Mouse (Mus musculus) spleen, adult 2 months (tissue): ENCODE measurements at regions not wholly inside any gene's neighbourhood (a gene's known extent, or its start where the extent isn't known, plus 50 kb on each side); places are given as distances from the start of the nearest gene placed in this dataset.

ENCODE experiments used
- DNase-seq, 2 experiments: peaks; one replicate each; pipeline versions ENCODE4 v3.0.0 to v3.0.0-alpha.2; 2012 to 2021; ENCODE audit warnings: low spot score in 2 of 2, low read depth in 1 of 2
- H3K27ac ChIP-seq: fragments of 200-500 bp; 2 replicates; pipeline ENCODE4 v1.5.1; 2012; ENCODE audit warnings: low read length, inconsistent platforms; ENCODE audit not compliant: insufficient read depth
- H3K27me3 ChIP-seq: fragments of 200-500 bp; 2 replicates; pipeline ENCODE4 v1.6.1; 2012; ENCODE audit warnings: mild to moderate bottlenecking, moderate library complexity, low read length, inconsistent platforms; ENCODE audit not compliant: control insufficient read depth, insufficient read depth
- H3K36me3 ChIP-seq: fragments of 200-500 bp; 2 replicates; pipeline ENCODE4 v1.6.1; 2012; ENCODE audit warnings: mild to moderate bottlenecking, low read length, inconsistent platforms; ENCODE audit not compliant: control insufficient read depth, insufficient read depth
- H3K4me1 ChIP-seq: fragments of 200-500 bp; 2 replicates; pipeline ENCODE4 v1.6.1; 2011; ENCODE audit warnings: inconsistent platforms; ENCODE audit not compliant: control insufficient read depth, insufficient read depth, insufficient read length
- H3K4me3 ChIP-seq: fragments of 200-500 bp; 2 replicates; pipeline ENCODE4 v1.5.1; 2011; ENCODE audit warnings: mild to moderate bottlenecking, inconsistent platforms; ENCODE audit not compliant: insufficient read depth, insufficient read length; ENCODE audit errors: extremely low read depth
- CTCF ChIP-seq: fragments of 200-500 bp; IDR thresholded peaks from 2 replicates; pipeline ENCODE4 v1.5.1; 2011; ENCODE audit warnings: mild to moderate bottlenecking, inconsistent platforms; ENCODE audit not compliant: insufficient read depth, insufficient read length, insufficient replicate concordance; ENCODE audit errors: extremely low read depth
- POLR2A ChIP-seq: fragments of 200-500 bp; IDR thresholded peaks from 2 replicates; pipeline ENCODE4 v1.6.1; 2011; ENCODE audit warnings: low read depth, low read length, inconsistent platforms
- WGBS: fragments of 180-500 bp; shearing (Covaris S2); methylation state at CpG from one replicate; pipeline ENCODE4 v1.1.7; 2018; 5-methylcytosine and 5-hydroxymethylcytosine counted together

DNA sequence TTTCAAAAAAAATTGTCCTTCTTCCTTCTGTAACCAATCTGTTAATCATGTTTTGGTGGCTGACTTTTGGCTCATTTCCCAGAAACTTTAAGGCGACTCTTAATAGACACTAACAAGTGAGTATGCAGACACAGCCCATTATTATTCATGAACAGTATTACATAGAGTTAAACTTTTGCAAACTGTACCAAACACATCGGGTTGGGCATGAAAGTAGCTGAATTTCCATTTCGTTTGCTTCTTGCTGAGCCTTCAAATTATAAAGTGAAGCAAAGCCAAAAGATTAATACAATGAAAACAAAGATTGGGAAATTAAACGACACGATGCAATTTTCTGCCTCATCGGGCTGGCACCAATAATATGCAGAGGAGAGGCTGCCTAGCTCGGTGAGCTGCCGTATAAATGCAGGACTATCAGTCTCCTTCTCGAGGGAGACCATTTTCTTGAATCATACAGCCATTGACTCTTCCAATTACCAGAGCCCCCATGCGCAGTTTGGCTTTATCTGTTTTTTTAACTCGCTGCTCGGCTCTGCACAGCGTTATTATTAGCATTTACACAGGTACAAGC, 311.8 kb downstream of the Hace1 start:
- H3K36me3 ChIP-seq, result no peaks in the 10 kb centered on the region
- no peaks in the 10 kb centered on the region for H3K4me1 ChIP-seq
- no peak overlapping the region for H3K27ac ChIP-seq
- WGBS, result 84% methylated on average over 13 of the region's 13 CpGs
- DNase-seq, result no peak
- TF ChIP-seq CTCF (no peak), POLR2A (no peak)
- H3K27me3 ChIP-seq, result no peaks in the 10 kb centered on the region
- no peak overlapping the region for H3K4me3 ChIP-seq

DNA sequence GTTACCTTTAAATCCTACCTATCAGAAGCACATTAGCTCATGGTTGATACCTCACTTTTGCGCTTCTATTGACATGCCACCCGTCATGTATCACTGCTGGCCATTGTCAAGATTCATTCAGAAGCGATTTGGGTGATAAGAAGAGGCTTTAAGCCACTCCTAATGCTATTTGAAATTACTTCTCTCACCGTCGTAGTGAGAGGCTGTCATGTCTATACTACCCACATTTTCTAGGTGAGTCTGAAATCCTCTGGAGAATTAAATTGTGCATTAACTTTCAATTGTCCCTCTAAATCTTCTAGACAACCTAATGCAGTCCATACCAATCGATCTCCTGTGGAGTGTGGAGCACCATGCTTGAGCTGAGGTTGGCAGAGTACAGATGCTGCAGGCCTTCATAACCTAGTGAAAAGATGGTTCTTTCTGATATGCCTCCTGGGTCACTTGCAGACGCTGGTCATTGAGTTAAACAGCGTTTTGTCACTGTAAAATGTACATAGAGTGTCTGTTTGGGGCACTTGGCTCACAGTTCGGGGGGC, 312.5 kb downstream of the Hace1 start:
- Histone ChIP-seq H3K27ac (no peak overlapping the region), H3K4me1 (no peaks in the 10 kb centered on the region), H3K36me3 (no peaks in the 10 kb centered on the region), H3K27me3 (no peaks in the 10 kb centered on the region), H3K4me3 (no peak overlapping the region)
- no peak for DNase-seq
- TF ChIP-seq POLR2A, result no peak
- no peak for TF ChIP-seq CTCF
- 89% methylated on average over 9 of the region's 9 CpGs for WGBS

DNA sequence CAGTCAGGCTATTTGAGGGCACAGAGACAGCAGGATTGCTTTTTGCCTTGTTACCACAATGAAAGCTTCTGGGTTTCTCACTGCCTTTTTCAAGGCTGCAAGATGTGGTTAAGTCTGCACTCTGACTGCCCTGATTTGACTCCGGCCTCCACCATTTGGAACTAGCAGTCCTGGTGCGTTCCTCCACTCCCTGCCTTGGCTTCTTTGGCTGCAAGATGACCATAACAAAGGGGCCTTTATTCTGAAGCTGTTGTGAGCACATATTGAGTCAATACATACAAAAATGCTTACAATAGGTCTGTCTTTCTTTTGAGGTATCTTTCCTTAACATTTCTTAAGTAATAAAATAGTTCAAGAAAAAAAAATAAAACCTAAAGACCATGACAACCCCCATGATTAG, 314.8 kb downstream of the Hace1 start:
- DNase-seq, result no peak
- H3K27ac ChIP-seq, result no peak overlapping the region
- H3K4me1 ChIP-seq, result no peaks in the 10 kb centered on the region
- H3K36me3 ChIP-seq, result no peaks in the 10 kb centered on the region
- no peak overlapping the region for H3K4me3 ChIP-seq
- WGBS, result 90% methylated on average over 2 of the region's 2 CpGs
- no peaks in the 10 kb centered on the region for H3K27me3 ChIP-seq
- TF ChIP-seq POLR2A (no peak), CTCF (no peak)

DNA sequence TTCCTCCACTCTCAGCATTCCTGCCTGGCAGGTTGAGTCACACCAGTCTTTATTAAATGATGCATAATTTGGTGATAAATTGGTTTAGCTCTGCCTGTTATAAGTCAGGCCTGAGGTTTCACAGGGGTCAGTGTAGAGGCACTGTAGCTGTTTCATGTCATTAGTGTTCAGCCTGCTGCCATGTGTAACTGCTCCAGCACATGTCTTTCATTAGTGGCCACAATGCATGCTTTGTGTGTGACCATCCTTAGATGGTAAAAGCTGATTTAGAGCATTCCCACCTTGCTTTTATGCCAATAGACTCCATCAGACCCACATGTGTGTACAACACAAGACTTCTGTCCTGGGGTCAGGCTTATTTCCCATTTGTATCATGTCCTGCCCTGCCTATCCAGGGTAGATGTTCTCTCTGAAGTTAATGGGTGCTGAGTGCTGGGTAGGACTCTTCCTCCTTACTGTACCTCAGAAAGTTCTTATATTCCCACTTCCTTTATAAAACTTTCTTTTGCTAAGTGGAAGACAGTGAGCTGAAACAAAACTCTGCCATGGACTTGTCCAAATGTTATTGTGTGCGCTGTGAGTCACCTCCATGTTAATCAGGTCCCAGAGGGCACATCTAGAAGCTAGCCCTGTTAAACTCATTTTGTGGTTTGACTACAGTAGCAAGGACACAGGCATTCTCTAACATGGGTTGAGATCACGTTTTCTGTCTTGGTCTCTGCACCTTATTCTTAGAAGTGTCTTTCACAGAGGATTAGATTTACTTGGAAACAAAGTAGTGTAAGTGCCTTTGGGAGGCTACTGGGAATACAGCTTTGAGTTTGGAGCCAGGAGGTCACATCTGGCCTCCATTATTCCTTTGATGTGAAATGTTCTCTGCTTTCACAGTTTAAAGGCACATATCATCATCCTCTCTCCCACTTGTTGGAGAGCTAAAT, 316.5 kb downstream of the Hace1 start:
- no peaks in the 10 kb centered on the region for H3K4me1 ChIP-seq
- H3K36me3 ChIP-seq, result no peaks in the 10 kb centered on the region
- no peak overlapping the region for H3K27ac ChIP-seq
- TF ChIP-seq POLR2A (no peak), CTCF (no peak)
- DNase-seq, result no peak
- no peak overlapping the region for H3K4me3 ChIP-seq
- no peaks in the 10 kb centered on the region for H3K27me3 ChIP-seq
- WGBS, result 84% methylated on average over 2 of the region's 2 CpGs

DNA sequence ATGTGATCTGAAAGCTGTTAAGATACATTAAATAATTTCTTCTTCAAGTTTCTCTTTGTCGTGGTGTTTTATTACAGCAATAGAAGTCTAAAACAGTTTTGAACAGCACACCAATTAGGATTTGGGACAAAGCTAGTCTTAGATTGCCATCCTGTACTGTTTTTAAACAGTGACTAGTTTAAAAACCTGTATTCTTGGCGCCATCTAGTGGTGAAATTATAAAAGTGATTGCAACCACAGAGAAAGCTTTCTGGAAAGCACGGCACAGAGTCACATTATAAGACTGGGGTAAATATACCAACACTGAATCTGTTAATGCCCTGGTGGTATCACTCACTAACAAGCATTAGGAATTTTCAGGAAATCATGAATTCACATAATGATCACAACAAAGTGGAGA, 339.3 kb downstream of the Hace1 start:
- no peak for TF ChIP-seq POLR2A
- TF ChIP-seq CTCF, result no peak
- DNase-seq, result no peak
- H3K27ac ChIP-seq, result no peak overlapping the region
- H3K4me1 ChIP-seq, result no peaks in the 10 kb centered on the region
- H3K36me3 ChIP-seq, result no peaks in the 10 kb centered on the region
- no peak overlapping the region for H3K4me3 ChIP-seq
- 30% methylated on average over 3 of the region's 3 CpGs for WGBS
- H3K27me3 ChIP-seq, result no peaks in the 10 kb centered on the region

DNA sequence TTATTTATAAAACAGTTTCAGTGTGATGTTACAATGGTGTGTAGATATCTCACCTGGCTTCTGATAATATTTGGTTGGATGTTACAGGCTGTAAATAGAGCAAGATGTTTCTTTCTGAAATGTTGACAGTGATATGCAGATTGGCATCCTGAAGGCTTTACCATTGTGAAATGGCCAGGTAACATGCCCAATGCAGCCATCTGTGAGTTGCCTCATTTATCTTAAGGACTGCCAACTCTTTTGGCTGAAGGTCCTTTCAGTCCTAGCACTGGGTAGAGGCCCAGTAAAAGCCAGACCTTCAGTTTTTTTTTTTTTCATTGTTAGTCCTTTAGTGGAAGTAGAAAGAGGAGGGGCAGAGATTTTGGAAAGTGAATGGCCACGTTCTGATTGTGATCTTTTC, 348.1 kb downstream of the Hace1 start:
- Histone ChIP-seq H3K27me3 (no peaks in the 10 kb centered on the region), H3K4me1 (no peaks in the 10 kb centered on the region), H3K36me3 (no peaks in the 10 kb centered on the region), H3K27ac (no peak overlapping the region), H3K4me3 (no peak overlapping the region)
- no peak for TF ChIP-seq POLR2A
- no peak for TF ChIP-seq CTCF
- WGBS, result 64% methylated on average over 1 of the region's 1 CpGs
- no peak for DNase-seq
